In the genomic region with DNA sequence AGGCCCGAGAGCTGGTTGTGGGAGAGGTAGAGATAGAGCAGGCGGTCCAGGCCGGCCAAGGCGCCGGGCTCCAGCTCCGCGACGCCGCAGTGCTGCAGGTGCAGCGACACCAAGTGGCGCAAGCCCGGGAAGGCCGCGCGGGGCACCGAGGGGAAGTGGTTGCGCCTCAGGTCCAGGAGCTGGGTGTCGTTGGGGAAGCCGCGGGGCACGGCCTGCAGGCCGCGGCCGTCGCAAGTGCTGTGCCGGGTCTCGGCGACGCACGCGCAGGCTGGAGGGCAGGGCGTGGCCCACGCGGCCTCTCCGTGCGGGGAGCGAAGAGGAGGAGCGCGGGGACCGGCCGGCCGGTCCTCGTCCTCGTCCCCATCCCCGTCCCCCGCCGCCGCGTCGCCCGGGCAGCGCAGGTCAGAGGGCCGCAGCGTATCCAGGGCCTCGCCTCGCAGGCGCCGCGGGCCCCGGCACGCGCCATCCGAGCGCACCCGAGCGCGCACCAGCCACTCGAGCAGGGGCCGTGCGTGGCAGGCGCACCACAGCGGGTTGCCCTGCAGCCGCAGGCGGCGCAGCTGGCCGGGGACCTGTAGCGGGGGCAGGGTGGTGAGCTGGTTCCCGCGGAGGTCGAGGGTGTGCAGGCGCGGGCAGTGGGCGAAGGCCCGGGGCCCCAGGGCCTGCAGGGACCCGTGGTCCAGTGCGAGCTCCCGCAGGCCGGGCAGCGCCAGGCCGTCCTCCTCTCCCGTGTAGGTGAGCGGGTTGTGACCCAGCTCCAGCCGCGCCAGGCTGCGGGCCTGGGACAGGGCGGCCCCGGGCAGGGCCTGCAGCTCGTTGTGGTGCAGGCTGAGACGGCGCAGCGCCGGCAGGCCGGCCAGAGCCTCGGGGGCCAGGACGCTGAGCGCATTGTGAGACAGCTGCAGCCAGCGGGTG, we compare ENCODE assay signal across 1 mouse cellular context.
TF ChIP-seq lines count a peak whose summit lies in the region.

No protein-coding gene starts in this region.

TF ChIP-seq in myocyte, 11 proteins besides CTCF, POLR2A, EP300 and RAD21 (continued from another document):
- TF ChIP-seq REST (IDR thresholded peaks at IDR 0.05; ENCODE audit: insufficient read depth, insufficient read length), result no peak
- peak in 1 of 3 experiments; percentile 42 for TF ChIP-seq MYOD1 (IDR thresholded peaks at IDR 0.05; ENCODE audit: control insufficient read depth in 1 of 3, insufficient read length in 2 of 3, low read depth in 2 of 3)
- TF ChIP-seq MAX (IDR thresholded peaks at IDR 0.05; ENCODE audit: low read depth), result no peak
- TF ChIP-seq POLR2AphosphoS2 (IDR thresholded peaks at IDR 0.05; ENCODE audit: insufficient read length, low read depth), result no peak
- TF ChIP-seq SRF (IDR thresholded peaks at IDR 0.05; ENCODE audit: control insufficient read depth, insufficient read length, low read depth), result no peak
- no peak for TF ChIP-seq TCF12 (IDR thresholded peaks at IDR 0.05; ENCODE audit: insufficient read depth, poor library complexity, severe bottlenecking)
- TF ChIP-seq USF1 (IDR thresholded peaks at IDR 0.05; ENCODE audit: low read depth), result no peak
TF ChIP-seq in myocyte: peak in this region for 2.
